Mouse (Mus musculus) liver, embryonic 12.5 days (tissue): ENCODE measurements around the gene Astl. TPM values are rescaled to one million over a fixed set of nuclear protein-coding genes. Genes with fewer than 3 reads are reported as not detected.
A peak's percentile ranks its signal among the peaks of the same experiment; 100 is the strongest.

ENCODE experiments used
- ATAC-seq: fragments of 200-750 bp; cut with Nextera tagmentation; 2 replicates; pipeline ENCODE4 v1.8.0; 2017; ENCODE audit warnings: moderate number of reproducible peaks, mild to moderate bottlenecking, moderate library complexity
- H3K27ac ChIP-seq: fragments of 300-500 bp; sonication (generic); 2 replicates; pipeline ENCODE4 v1.5.1; 2016; ENCODE audit warnings: mild to moderate bottlenecking
- H3K27me3 ChIP-seq: fragments of 300-500 bp; sonication (generic); replicated peaks from 2 replicates; pipeline ENCODE4 v1.6.1; 2016; ENCODE audit warnings: mild to moderate bottlenecking, moderate library complexity
- H3K36me3 ChIP-seq: fragments of 300-500 bp; sonication (generic); 2 replicates; pipeline ENCODE4 v1.6.1; 2016; ENCODE audit warnings: mild to moderate bottlenecking, moderate library complexity
- H3K4me1 ChIP-seq: fragments of 300-500 bp; sonication (generic); 2 replicates; pipeline ENCODE4 v1.6.1; 2016
- H3K4me2 ChIP-seq: fragments of 300-500 bp; sonication (generic); 2 replicates; pipeline ENCODE4 v1.6.1; 2016; ENCODE audit warnings: mild to moderate bottlenecking, moderate library complexity
- H3K4me3 ChIP-seq: fragments of 300-500 bp; sonication (generic); 2 replicates; pipeline ENCODE4 v1.5.1; 2016; ENCODE audit warnings: mild to moderate bottlenecking, moderate library complexity
- H3K9ac ChIP-seq: fragments of 300-500 bp; sonication (generic); 2 replicates; pipeline ENCODE4 v1.6.1; 2016; ENCODE audit warnings: mild to moderate bottlenecking, moderate library complexity
- H3K9me3 ChIP-seq: fragments of 300-500 bp; sonication (generic); replicated peaks from 2 replicates; pipeline ENCODE4 v1.6.1; 2016; ENCODE audit warnings: mild to moderate bottlenecking, moderate library complexity
- WGBS: fragments of 180-500 bp; shearing (Covaris S2); methylation state at CpG from one replicate; pipeline ENCODE4 v1.1.7; 2016; ENCODE audit not compliant: insufficient replicate concordance; 5-methylcytosine and 5-hydroxymethylcytosine counted together
- polyA plus RNA-seq: library from polyadenylated mRNA; unstranded; fragments of >200 nt; fragmentation: Nextera tagmentation; extraction: Ambion mirVana; gene quantifications from 2 replicates; pipeline ENCODE4 v1.2.1, GENCODE M21; 2016

The Astl gene
- polyA plus RNA-seq, 1 experiment from 2014 or later: not detected

DNA sequence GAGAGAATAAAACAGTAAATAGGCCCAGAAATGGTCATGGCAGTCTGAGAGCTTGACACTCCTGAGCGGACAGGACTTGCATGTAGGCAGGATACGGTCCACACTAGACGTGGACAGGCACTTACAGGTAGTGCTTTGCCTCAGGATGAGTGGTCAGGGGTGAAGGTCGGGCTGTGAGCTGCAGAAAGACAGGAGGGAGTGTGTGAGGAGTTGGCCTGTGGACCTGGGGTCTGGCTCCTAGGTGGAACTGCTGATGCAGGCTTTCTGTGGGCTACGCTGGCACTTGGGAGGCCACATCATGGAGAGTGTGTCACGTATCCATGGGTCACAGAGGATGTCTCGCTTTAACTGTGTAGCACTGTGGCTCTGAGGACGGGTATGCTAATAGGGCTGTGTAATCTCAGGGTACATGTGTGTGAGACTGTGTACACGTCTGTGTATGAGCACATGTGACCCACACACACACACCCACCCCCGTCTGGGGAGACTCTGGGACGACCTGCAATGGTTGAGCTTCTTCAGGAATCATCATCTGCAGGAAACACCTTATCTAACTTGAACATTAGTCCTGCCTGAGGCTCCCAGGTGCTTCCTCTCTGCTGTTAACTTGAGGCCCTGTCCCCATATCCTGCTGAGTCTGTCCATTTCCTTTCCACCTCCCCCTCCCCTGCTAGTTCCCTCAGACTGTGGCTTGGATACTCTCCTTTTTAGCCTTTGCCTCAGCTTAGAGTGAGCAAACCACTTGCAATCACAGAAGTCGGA, 10.2 kb upstream of the Astl start:
- 29% methylated on average over 12 of the region's 12 CpGs for WGBS
- Histone ChIP-seq H3K4me3 (no peak overlapping the region), H3K27me3 (peaks cover 7% of the 10 kb centered on the region; the same call in 1 of the 2 replicates), H3K4me1 (peaks cover 36% of the 10 kb centered on the region), H3K4me2 (peak overlapping the region; percentile 23; the same call in 1 of the 2 replicates), H3K9ac (0 out of 2 replicates have a peak overlapping the region, but pooled peaks have one; percentile 4), H3K27ac (peak overlapping the region; percentile 61), H3K36me3 (no peaks in the 10 kb centered on the region), H3K9me3 (no peaks in the 10 kb centered on the region)
- ATAC-seq: peak; percentile 70

DNA sequence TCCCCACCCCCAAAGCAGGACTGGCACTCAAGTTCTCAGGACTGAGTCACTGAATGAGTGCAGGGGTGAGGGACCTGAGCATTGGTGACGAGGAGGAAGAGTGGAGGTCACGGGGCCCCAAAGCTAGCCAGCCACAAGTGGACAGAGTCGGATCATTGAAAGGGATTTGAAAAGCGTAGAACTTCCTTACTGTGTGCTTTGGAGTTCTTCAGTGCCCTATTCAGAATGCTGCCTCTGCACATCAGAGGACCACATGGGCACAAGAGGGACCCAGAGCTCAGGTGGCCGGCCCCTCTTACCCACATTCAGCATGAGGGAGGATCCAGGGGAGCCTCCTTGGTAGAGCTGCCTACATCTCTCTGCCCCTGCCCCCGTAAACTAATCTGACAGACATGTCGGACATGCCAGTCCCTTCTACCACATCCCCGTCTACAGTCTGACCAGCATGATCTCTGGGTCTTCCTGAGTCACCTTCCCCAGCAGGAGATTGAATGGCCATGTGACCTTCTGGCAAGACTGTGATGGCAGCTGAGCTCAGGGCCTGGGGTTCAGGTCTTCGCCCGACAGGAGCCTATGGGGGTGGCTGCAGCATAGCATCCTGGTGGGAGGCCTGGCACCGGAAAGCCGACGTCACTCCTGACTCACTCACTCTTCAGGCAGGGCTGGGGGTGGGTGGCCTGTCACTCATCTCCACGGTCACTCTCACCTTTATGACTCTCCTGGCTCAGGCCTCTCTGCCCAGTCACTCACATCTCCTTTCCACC, 5.5 kb upstream of the Astl start:
- Histone ChIP-seq H3K9ac (no peak overlapping the region), H3K27me3 (peaks cover 44% of the 10 kb centered on the region), H3K4me2 (no peak overlapping the region), H3K36me3 (no peaks in the 10 kb centered on the region), H3K4me3 (no peak overlapping the region), H3K4me1 (peaks cover 68% of the 10 kb centered on the region), H3K27ac (no peak overlapping the region), H3K9me3 (no peaks in the 10 kb centered on the region)
- WGBS: 53% methylated on average over 14 of the region's 14 CpGs
- no peak for ATAC-seq

- Histone ChIP-seq H3K4me1 (peaks cover 68% of the 10 kb centered on the region), H3K4me3 (no peak overlapping the region), H3K27ac (no peak overlapping the region), H3K4me2 (no peak overlapping the region; the same call in 1 of the 2 replicates), H3K27me3 (peaks cover 47% of the 10 kb centered on the region), H3K9ac (no peak overlapping the region), H3K9me3 (no peaks in the 10 kb centered on the region), H3K36me3 (no peaks in the 10 kb centered on the region)
- no peak for ATAC-seq
- 43% methylated on average over 5 of the region's 5 CpGs for WGBS
These were observed 4.4 kb upstream of the Astl start for GRCm38 (mm10) chr2:127333945-127334603.

- no peak overlapping the region for H3K9ac ChIP-seq
- 18% methylated on average over 11 of the region's 11 CpGs for WGBS
- H3K27me3 ChIP-seq: peaks cover 48% of the 10 kb centered on the region
- peak overlapping the region; percentile 34; the same call in 1 of the 2 replicates for H3K27ac ChIP-seq
- H3K4me1 ChIP-seq: peaks cover 61% of the 10 kb centered on the region
- ATAC-seq: no peak
- no peaks in the 10 kb centered on the region for H3K9me3 ChIP-seq
- H3K4me2 ChIP-seq: peak overlapping the region; percentile 89
- H3K36me3 ChIP-seq: no peaks in the 10 kb centered on the region
- H3K4me3 ChIP-seq: 0 out of 2 replicates have a peak overlapping the region, but pooled peaks have one; percentile 63
These were observed 3.3 kb upstream of the Astl start for GRCm38 (mm10) chr2:127335078-127335541.

DNA sequence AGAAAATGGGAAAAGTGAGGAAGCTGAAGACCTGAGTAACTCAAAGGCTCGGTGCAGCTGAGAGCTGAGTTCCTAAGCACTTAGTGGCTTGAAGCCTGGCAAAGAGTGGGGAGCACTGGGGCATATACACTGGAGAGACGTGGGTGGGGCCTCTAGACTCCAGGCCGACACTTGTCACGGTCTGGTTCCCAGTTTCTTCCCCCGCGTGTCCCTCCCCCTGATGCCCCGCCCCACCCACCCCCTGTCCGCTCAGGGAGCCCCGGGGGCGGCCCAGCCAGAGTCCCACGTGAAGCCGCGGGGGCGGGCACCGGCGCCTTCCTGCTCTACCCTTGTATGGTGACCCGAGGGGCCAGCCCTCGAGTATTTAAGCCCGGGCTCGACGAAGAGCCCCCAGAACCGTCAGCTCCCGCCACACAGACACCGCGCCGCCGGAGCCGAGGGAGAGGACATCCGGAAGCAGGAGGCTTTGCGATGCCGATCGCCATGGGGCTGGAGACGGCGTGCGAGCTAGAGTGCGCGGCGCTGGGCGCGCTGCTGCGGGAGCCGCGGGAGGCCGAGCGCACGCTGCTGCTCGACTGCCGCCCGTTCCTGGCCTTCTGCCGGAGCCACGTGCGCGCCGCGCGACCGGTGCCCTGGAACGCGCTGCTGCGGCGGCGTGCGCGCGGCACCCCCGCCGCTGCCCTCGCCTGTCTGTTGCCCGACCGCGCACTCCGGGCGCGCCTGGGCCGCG, 2.5 kb upstream of the Astl start, which contains the start of gene Dusp2:
Gene Dusp2, plus strand, starts transcription at position 393 of the 730 bp plus-strand sequence.
- H3K9me3 ChIP-seq: no peaks in the 10 kb centered on the region
- peaks cover 48% of the 10 kb centered on the region for H3K27me3 ChIP-seq
- ATAC-seq: peak; percentile 76
- WGBS: under 1% methylated on average over 76 of the region's 76 CpGs
- H3K4me1 ChIP-seq: peaks cover 61% of the 10 kb centered on the region
- peak within 1 kb of the TSS; percentile 89 for H3K4me2 ChIP-seq
- peak within 1 kb of the TSS; percentile 69 for H3K9ac ChIP-seq
- H3K36me3 ChIP-seq: no peaks in the 10 kb centered on the region
- H3K27ac ChIP-seq: peak within 1 kb of the TSS; percentile 65; the same call in 1 of the 2 replicates
- peak within 1 kb of the TSS; percentile 63 for H3K4me3 ChIP-seq

DNA sequence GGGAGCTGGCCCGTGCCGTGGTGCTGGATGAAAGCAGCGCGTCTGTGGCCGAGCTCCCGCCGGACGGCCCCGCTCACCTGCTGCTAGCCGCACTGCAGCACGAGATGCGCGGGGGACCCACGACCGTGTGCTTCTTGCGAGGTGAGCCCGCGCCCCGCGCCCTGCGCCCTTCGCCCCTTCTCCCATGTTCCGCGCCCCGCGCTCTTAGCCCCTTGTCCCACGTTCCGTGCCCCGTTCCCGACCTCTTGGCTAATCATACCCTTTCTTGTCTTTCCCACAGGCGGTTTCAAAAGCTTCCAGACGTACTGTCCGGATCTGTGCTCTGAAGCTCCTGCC, 2.0 kb upstream of the Astl start:
- no peak for ATAC-seq
- peak overlapping the region; percentile 63 for H3K4me3 ChIP-seq
- peaks cover 48% of the 10 kb centered on the region for H3K27me3 ChIP-seq
- H3K4me1 ChIP-seq: peaks cover 61% of the 10 kb centered on the region
- 1% methylated on average over 33 of the region's 33 CpGs for WGBS
- H3K9me3 ChIP-seq: no peaks in the 10 kb centered on the region
- H3K27ac ChIP-seq: peak overlapping the region; percentile 65; the same call in 1 of the 2 replicates
- peak overlapping the region; percentile 89 for H3K4me2 ChIP-seq
- H3K9ac ChIP-seq: peak overlapping the region; percentile 69
- no peaks in the 10 kb centered on the region for H3K36me3 ChIP-seq

GRCm38 (mm10) chr2:127336885-127337284, 1.6 kb upstream of the Astl start:
- peaks cover 48% of the 10 kb centered on the region for H3K27me3 ChIP-seq
- no peak overlapping the region for H3K27ac ChIP-seq
- H3K9ac ChIP-seq: peak overlapping the region; percentile 69
- no peak for ATAC-seq
- H3K36me3 ChIP-seq: no peaks in the 10 kb centered on the region
- H3K9me3 ChIP-seq: no peaks in the 10 kb centered on the region
- H3K4me1 ChIP-seq: peaks cover 61% of the 10 kb centered on the region
- WGBS: 9% methylated on average over 5 of the region's 5 CpGs
- H3K4me3 ChIP-seq: peak overlapping the region; percentile 63
- peak overlapping the region; percentile 89 for H3K4me2 ChIP-seq

- Histone ChIP-seq H3K36me3 (no peaks in the 10 kb centered on the region), H3K27ac (no peak overlapping the region), H3K27me3 (peaks cover 52% of the 10 kb centered on the region), H3K9me3 (no peaks in the 10 kb centered on the region), H3K4me3 (peak overlapping the region; percentile 63), H3K4me2 (peak overlapping the region; percentile 89), H3K4me1 (peaks cover 61% of the 10 kb centered on the region), H3K9ac (no peak overlapping the region)
- WGBS: 26% methylated on average over 11 of the region's 11 CpGs
- ATAC-seq: no peak
These were observed 908 bp upstream of the Astl start for GRCm38 (mm10) chr2:127337531-127337930.

GRCm38 (mm10) chr2:127338012-127338411, 427 bp upstream of the Astl start:
- Histone ChIP-seq H3K36me3 (no peaks in the 10 kb centered on the region), H3K27me3 (peaks cover 52% of the 10 kb centered on the region), H3K4me1 (peaks cover 59% of the 10 kb centered on the region), H3K9me3 (no peaks in the 10 kb centered on the region), H3K27ac (no peak overlapping the region), H3K9ac (no peak overlapping the region), H3K4me2 (peak overlapping the region; percentile 89), H3K4me3 (peak overlapping the region; percentile 63)
- ATAC-seq: no peak
- WGBS: 51% methylated on average over 7 of the region's 7 CpGs

DNA sequence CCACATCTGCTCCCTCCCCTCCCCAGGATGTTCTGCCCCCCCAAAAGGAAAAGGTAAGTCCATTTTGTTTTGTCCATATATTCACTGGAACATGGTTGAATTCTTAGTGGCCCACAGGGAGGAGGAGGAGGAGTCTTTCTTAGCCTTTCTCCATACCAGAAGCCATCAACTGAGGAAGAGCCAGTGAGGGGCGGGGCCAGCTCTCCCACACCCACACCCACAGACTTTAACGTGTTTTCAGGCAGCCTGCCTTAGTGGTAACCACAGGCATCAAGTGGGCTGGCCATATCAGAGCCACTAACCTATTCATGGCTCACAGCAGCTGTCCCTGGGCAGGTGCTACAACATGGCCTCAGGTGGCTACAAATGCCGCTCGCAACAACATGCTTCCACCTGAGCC, 394 bp downstream of the Astl start:
- Histone ChIP-seq H3K27me3 (peaks cover 55% of the 10 kb centered on the region), H3K4me2 (no peak overlapping the region), H3K4me1 (peaks cover 51% of the 10 kb centered on the region), H3K36me3 (no peaks in the 10 kb centered on the region), H3K27ac (no peak overlapping the region), H3K4me3 (no peak overlapping the region), H3K9me3 (no peaks in the 10 kb centered on the region), H3K9ac (no peak overlapping the region)
- WGBS: 58% methylated on average over 4 of the region's 4 CpGs
- no peak for ATAC-seq

DNA sequence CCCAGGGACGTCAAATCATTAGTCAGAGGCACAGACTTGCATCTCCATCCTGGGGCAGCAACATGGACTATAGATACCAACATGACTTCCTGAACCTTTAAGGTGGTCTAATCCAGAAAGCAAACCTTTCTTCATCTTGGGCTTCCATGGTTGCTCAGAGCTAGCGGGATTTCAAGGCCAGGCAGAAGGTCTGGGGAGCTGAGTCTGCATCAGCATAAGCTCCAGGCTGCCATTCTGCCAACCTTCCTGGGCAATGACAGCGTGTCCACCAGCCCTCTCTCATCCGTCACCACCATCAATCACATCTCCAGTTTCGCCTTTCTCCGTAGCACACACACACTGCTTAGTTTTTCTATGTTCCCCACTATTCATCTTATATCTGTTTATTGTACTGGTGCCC, 823 bp downstream of the Astl start:
- no peak for ATAC-seq
- 66% methylated on average over 6 of the region's 6 CpGs for WGBS
- Histone ChIP-seq H3K9me3 (no peaks in the 10 kb centered on the region), H3K4me3 (no peak overlapping the region), H3K36me3 (no peaks in the 10 kb centered on the region), H3K27me3 (peaks cover 55% of the 10 kb centered on the region), H3K9ac (no peak overlapping the region), H3K4me1 (peaks cover 47% of the 10 kb centered on the region), H3K4me2 (no peak overlapping the region), H3K27ac (no peak overlapping the region)
